Mouse (Mus musculus): ENCODE measurements around the gene Zfhx2. TPM values are rescaled to one million over a fixed set of nuclear protein-coding genes. Genes with fewer than 3 reads are reported as not detected.
A peak's percentile ranks its signal among the peaks of the same experiment; 100 is the strongest.

The Zfhx2 gene
- total and polyA plus RNA-seq, 3 experiments: 0.07 to 0.59 (median 0.30) TPM

GRCm38 (mm10) chr14:55121947-55122346, 29.8 kb upstream of the Zfhx2 start (continued):
- TF ChIP-seq ZNF384 (IDR thresholded peaks at IDR 0.05; ENCODE audit: low read depth, low read length): no peak
- no peak for TF ChIP-seq GABPA (IDR thresholded peaks at IDR 0.05; ENCODE audit: insufficient replicate concordance, low read depth, low read length)
- no peak for TF ChIP-seq UBTF (IDR thresholded peaks at IDR 0.05; ENCODE audit: low read depth, low read length)
- TF ChIP-seq NRF1 (IDR thresholded peaks at IDR 0.05; ENCODE audit: low read depth, low read length): no peak
- no peak for TF ChIP-seq USF2 (conservative IDR thresholded peaks at IDR 0.05; ENCODE audit: low read depth, low read length)
- no peak for TF ChIP-seq POLR2A (IDR thresholded peaks at IDR 0.05; ENCODE audit: low read depth, low read length)
- TF ChIP-seq MAZ (IDR thresholded peaks at IDR 0.05; ENCODE audit: low read depth, low read length): no peak
- TF ChIP-seq MAFK (IDR thresholded peaks at IDR 0.05; ENCODE audit: insufficient replicate concordance, low read length): no peak

DNA sequence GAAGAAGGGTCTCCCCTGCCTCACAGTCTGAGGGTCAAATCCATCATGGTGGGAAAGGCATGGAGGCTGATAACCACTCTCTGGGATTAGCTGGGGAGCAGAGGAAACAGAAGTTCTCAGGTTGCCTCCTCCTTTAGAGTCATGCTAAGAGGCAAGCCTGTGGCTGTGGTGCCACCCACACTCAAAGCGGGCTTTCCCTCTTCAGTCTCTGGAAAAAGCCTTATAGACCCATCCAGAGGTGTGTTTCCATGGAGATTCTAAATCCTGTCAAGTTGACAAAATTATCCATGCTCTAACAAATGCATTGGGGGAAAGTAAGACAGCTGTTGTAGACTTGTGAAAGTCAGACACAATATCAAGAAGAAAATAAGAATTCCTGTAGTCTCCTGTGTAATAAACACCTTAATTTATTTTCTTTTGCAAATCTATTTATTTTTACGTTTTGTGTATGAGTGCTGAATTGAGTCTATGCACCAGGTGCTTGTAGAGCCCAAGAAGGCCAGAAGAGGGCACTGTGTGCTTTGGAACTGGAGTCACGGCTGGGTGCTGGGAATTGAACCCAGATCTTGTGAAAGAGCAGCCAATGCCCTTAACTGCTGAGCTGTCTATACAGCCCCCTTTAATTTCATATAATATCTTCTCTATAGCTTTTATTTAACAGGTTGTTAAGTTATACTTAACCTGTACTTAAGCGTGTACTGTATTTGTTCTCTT, 27.5 kb upstream of the Zfhx2 start:
- Histone ChIP-seq H3K27ac (ENCODE audit: insufficient read depth, low read depth) (no peak overlapping the region), H3K4me2 (ENCODE audit: insufficient read depth, low read depth, poor library complexity, severe bottlenecking) (no peak overlapping the region), H3K9me3 (replicated peaks; ENCODE audit: low read length) (peaks cover 2% of the 10 kb centered on the region), H3K36me3 (replicated peaks in 1 of 2; ENCODE audit: control insufficient read depth in 1 of 2, insufficient read depth in 1 of 2, low read length in 1 of 2) (no peaks in the 10 kb centered on the region), H3K27me3 (replicated peaks) (peaks cover 14% of the 10 kb centered on the region), H3K79me2 (replicated peaks; ENCODE audit: control insufficient read depth, extremely low read depth, insufficient read depth, poor library complexity, severe bottlenecking) (no peaks in the 10 kb centered on the region), H3K4me1 (ENCODE audit: control insufficient read depth in 1 of 2, insufficient read depth in 2 of 2) (peaks cover 0 to 2% of the 10 kb centered on the region in 2 experiments; a peak in 1 of 4 replicates), H3K4me3 (replicated peaks in 1 of 3; ENCODE audit: low read depth in 2 of 3, low read length in 2 of 3, poor library complexity in 1 of 3) (no peak overlapping the region), H3K9ac (ENCODE audit: insufficient read depth, low read depth) (no peak overlapping the region)
- TF ChIP-seq MEF2A (IDR thresholded peaks at IDR 0.05; ENCODE audit: borderline replicate concordance, low read depth, low read length) (no peak), RAD21 (IDR thresholded peaks at IDR 0.05; ENCODE audit: low read depth, low read length) (peak; percentile 63), RCOR1 (conservative IDR thresholded peaks at IDR 0.05; ENCODE audit: low read depth, low read length) (no peak), CTCF (conservative IDR thresholded peaks at IDR 0.05 in 1 of 2, IDR thresholded peaks at IDR 0.05 in 1 of 2; ENCODE audit: low read depth in 2 of 2, low read length in 2 of 2) (peak; percentile 16 to 63; a peak in 2 of 4 replicates), IRF4 (IDR thresholded peaks at IDR 0.05; ENCODE audit: low read depth, low read length) (no peak), GABPA (IDR thresholded peaks at IDR 0.05; ENCODE audit: insufficient replicate concordance, low read depth, low read length) (no peak), ZKSCAN1 (IDR thresholded peaks at IDR 0.05; ENCODE audit: borderline replicate concordance, low read depth, low read length) (no peak), POLR2A (IDR thresholded peaks at IDR 0.05; ENCODE audit: low read depth, low read length) (no peak), CHD2 (IDR thresholded peaks at IDR 0.05; ENCODE audit: low read length) (no peak), PAX5 (IDR thresholded peaks at IDR 0.05; ENCODE audit: low read length) (no peak), KAT2A (IDR thresholded peaks at IDR 0.05; ENCODE audit: insufficient replicate concordance, low read length) (no peak), EP300 (IDR thresholded peaks at IDR 0.05; ENCODE audit: low read length) (no peak), USF1 (IDR thresholded peaks at IDR 0.05; ENCODE audit: low read depth, low read length) (no peak), SMC3 (IDR thresholded peaks at IDR 0.05; ENCODE audit: low read depth, low read length) (peak; percentile 48; the same call in 1 of the 2 replicates)
- dilution Hi-C loops (cut with MboI; ENCODE audit: extremely low pct_ligation_motif_present, extremely low pct_unique_long_range_greater_than_20kb, low sequenced_read_pairs) (no loop called here), in situ Hi-C loops (cut with MboI; ENCODE audit: low pct_ligation_motif_present, low pct_unique_long_range_greater_than_20kb, low sequenced_read_pairs) (loop anchor here (5.0 to 10.0 kb wide), 3 partner anchors 53 to 318 kb away; no protein-coding TSS in a partner anchor)
- no peak for DNase-seq (ENCODE audit: extremely low read depth)
